Comparison of ENCODE assay signal across 12 mouse cellular contexts in genomic region chr2:33207069-33207468, GRCm38 (mm10). TPM values are rescaled to one million over a fixed set of nuclear protein-coding genes. Genes with fewer than 3 reads are reported as not detected.
DNase-seq lines count a peak whose midpoint lies in the region; ATAC-seq lines count a peak whose summit lies in the region.
"Had no signal": no experiment of that assay in that cellular context is flagged by ENCODE, and none has a peak within 500 bp of the region (broad histone marks: within the 10 kb centered on the region; RNA-seq: fewer than 3 reads in every experiment).

No protein-coding gene starts in this region.

- H3K9ac ChIP-seq in hindbrain, embryonic 14.5 days, result no peak overlapping the region
- H3K9ac ChIP-seq: embryonic facial prominence, embryonic 12.5 days; lung, embryonic 15.5 days had no signal

- no peak overlapping the region for H3K4me3 ChIP-seq in hindbrain, embryonic 14.5 days (replicated peaks; ENCODE audit: low read length)
- no peak overlapping the region for H3K4me3 ChIP-seq in limb, embryonic 10.5 days
- H3K4me3 ChIP-seq: embryonic facial prominence, embryonic 12.5 days; lung, embryonic 15.5 days had no signal

- H3K4me2 ChIP-seq in hindbrain, embryonic 14.5 days (replicated peaks), result no peak overlapping the region
- H3K4me2 ChIP-seq: embryonic facial prominence, embryonic 12.5 days; lung, embryonic 15.5 days had no signal

- intact Hi-C loops in left cerebral cortex, postnatal 4 days (cut with DNase I), result no loop called here

- H3K4me1 ChIP-seq in hindbrain, embryonic 14.5 days (replicated peaks; ENCODE audit: control insufficient read depth, insufficient read depth, low read length), result peaks cover 27% of the 10 kb centered on the region
- peaks cover 36% of the 10 kb centered on the region for H3K4me1 ChIP-seq in limb, embryonic 10.5 days

- H3K9me3 ChIP-seq in hindbrain, embryonic 14.5 days (ENCODE audit: control insufficient read depth, low read length), result no peaks in the 10 kb centered on the region
- no peaks in the 10 kb centered on the region for H3K9me3 ChIP-seq in limb, embryonic 10.5 days (replicated peaks)
- H3K9me3 ChIP-seq: embryonic facial prominence, embryonic 12.5 days; lung, embryonic 15.5 days had no signal

- WGBS in hindbrain, embryonic 14.5 days, result 16% methylated on average over 4 of the region's 4 CpGs
- WGBS in limb, embryonic 10.5 days, result 29% methylated on average over 4 of the region's 4 CpGs

- H3K27me3 ChIP-seq in hindbrain, embryonic 14.5 days (ENCODE audit: control insufficient read depth, insufficient read depth, low read length), result no peaks in the 10 kb centered on the region
- H3K27me3 ChIP-seq in limb, embryonic 10.5 days (ENCODE audit: low read depth, poor library complexity, severe bottlenecking), result no peaks in the 10 kb centered on the region
- H3K27me3 ChIP-seq: CH12.LX; embryonic facial prominence, embryonic 12.5 days; lung, embryonic 15.5 days had no signal

- DNase-seq in left cerebral cortex, postnatal 4 days, result peak; percentile 22
- DNase-seq in left cerebral cortex, adult 8-10 months (ENCODE audit: low spot score in 2 of 2), result no peak
- peak; percentile 98 for DNase-seq in heart, adult 11 months
- no peak for DNase-seq in hindbrain, embryonic 14.5 days (ENCODE audit: low spot score)
- no peak for DNase-seq in limb, embryonic 10.5 days (ENCODE audit: low spot score)
- no peak for DNase-seq in adrenal gland, postnatal 36 days
- no peak for DNase-seq in layer of hippocampus, adult 11-12 months (ENCODE audit: low spot score)
- DNase-seq: adrenal gland, adult 8-10 months had no signal

- no peaks in the 10 kb centered on the region for H3K36me3 ChIP-seq in hindbrain, embryonic 14.5 days (replicated peaks; ENCODE audit: control insufficient read depth, insufficient read depth)
- H3K36me3 ChIP-seq in limb, embryonic 10.5 days, result no peaks in the 10 kb centered on the region
- H3K36me3 ChIP-seq: embryonic facial prominence, embryonic 12.5 days; lung, embryonic 15.5 days had no signal

- ATAC-seq in hindbrain, embryonic 14.5 days (ENCODE audit: low FRiP score), result no peak; the same call in 1 of the 2 replicates
- no peak for ATAC-seq in inflammation-experienced regulatory T-cells, adult 6 months

- H3K27ac ChIP-seq in hindbrain, embryonic 14.5 days, result peak overlapping the region; percentile 4; the same call in 1 of the 2 replicates
- peak overlapping the region; percentile 28; the same call in 1 of the 2 replicates for H3K27ac ChIP-seq in limb, embryonic 10.5 days
- H3K27ac ChIP-seq: embryonic facial prominence, embryonic 12.5 days; lung, embryonic 15.5 days had no signal

RNA-seq across cellular contexts. Expression of gene Angptl2, which starts 8.8 kb away (rescaled TPM):
- total RNA-seq in left cerebral cortex, postnatal 4 days (2021), result 1 to 10 TPM; 4.7 to 7.2 TPM
- 1 to 10 TPM; 4.0 to 4.7 (median 4.3) TPM for total RNA-seq in left cerebral cortex, adult 8-10 months (2022)
- polyA plus RNA-seq in hindbrain, embryonic 14.5 days (2014; fragmentation: Nextera tagmentation; extraction: Ambion mirVana), result 12.2 and 14.1 TPM in 2 replicates
- 40.1 and 51.8 TPM in 2 replicates for polyA plus RNA-seq in limb, embryonic 10.5 days (2016; fragmentation: Nextera tagmentation; extraction: Ambion mirVana)
- total RNA-seq in adrenal gland, postnatal 36 days (2021), result 10 to 100 TPM; 31.0 to 31.6 TPM
- 10 to 100 TPM; 17.1 to 19.5 (median 19.3) TPM for polyA plus RNA-seq in inflammation-experienced regulatory T-cells, adult 6 months (2017; shearing (Covaris generic))

Comparison
In these comparisons a context has a peak if more than half of its experiments do, and no peak if none do; other contexts are left out.
1. DNase-seq: peak in left cerebral cortex, postnatal 4 days (single experiment) and heart, adult 11 months (single experiment); none in left cerebral cortex, adult 8-10 months (0 of 2), hindbrain, embryonic 14.5 days (single experiment), limb, embryonic 10.5 days (single experiment), adrenal gland, postnatal 36 days (0 of 2) and layer of hippocampus, adult 11-12 months (single experiment).